Mouse (Mus musculus) lung, postnatal 0 days (tissue): Measurements from ENCODE around the gene Gm8369.

Experiments
- CTCF ChIP-seq: IDR thresholded peaks from 2 replicates; pipeline ENCODE4 v1.5.1; 2016; ENCODE audit warnings: antibody characterized with exemption, mild to moderate bottlenecking
- EP300 ChIP-seq: IDR thresholded peaks from 2 replicates; pipeline ENCODE4 v1.6.1; 2016; ENCODE audit warnings: antibody characterized with exemption, mild to moderate bottlenecking, control low read depth

DNA sequence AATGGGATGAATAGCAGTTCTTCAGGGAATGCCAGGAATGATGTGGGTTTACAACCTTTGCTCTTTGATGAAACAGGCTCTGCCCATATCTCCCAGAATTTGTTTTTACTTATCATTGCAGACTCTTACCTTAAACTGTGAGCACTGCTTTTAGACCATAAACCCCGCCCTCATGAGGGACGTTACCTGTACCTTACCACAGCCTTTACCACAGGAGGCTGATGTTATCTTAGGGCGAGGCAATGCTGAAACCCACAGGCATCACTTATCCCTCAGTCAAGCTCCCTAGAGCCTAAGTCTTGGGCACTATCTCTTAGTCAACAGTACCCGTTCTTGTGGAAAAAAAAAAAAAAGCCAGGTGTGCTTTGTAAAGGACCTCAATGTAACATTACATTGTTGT is 31.1 kb downstream of the Gm8369 start:
- no peak for TF ChIP-seq CTCF
- TF ChIP-seq EP300, result no peak
